Mouse (Mus musculus) 3T3-L1 (cell line): ENCODE data around the gene Zw10.
A peak's percentile ranks its signal among the peaks of the same experiment; 100 is the strongest.

Experiments used
- DNase-seq: peaks from one replicate; pipeline ENCODE4 v3.0.0-alpha.2; 2015; ENCODE audit warnings: low read depth, low spot score

The Zw10 gene

DNA sequence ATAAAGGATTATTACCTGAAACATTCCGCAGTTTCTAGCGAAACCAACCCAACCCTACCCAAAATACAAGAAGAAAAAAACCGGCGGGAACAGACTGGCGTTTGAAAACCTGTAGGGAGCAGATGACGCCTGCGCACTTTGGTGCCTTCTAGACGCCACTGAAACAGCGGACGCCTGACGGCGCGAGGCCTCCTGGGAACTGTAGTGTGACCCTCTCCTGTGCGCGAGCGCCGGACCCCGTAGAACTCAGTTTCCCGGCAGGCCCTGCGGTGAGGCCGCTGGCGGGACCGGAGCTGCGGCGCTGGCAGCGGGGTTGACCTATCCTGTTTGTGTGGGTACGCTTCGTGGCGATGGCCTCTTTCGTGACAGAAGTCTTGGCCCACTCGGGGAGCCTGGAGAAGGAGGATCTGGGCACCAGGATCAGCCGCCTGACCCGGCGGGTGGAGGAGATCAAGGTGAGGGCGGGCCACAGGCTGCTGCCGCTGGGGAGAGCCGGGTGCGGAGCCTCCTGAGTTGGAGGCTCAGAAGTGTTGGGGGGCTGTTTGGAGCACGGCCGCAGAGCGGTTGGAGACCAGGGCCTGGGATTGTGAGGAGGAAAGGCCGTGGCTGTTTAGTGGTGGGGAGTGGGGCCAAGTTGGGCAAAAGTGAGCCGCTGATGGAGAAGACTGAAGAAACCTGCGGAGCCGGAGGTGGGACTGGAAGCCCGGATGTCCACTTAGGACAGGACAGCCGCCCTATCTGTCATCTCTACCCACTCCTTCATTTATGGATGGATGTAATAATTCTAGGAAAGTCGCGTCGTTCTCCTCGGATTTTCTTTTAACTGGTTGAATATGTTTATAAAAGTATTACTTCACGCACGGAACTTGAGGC, at the start of gene Zw10:
Gene Zw10 (plus strand): TSS at position 281 of the 873 bp plus-strand sequence.
- peak; percentile 97 for DNase-seq

DNA sequence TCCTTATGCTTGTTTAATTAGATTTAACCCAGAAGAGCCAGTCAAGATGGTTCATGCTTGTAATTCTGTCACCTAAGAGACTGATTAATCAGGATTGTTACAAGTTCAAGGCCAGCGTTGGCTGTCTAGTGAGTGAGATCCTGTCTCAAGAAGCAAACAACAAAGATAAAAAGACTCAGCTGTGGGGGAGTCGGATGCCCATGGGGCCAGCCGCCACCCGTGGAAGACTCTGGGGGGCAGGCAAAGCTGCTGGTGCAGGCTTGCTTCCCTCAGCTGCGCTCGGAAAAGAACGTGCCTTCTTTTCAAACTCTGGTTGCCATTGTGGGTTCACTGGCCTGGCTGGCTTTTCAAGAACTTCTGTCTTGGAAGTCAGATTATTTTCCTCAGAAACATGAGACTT, 39.6 kb upstream of the Zw10 start:
- no peak for DNase-seq

DNA sequence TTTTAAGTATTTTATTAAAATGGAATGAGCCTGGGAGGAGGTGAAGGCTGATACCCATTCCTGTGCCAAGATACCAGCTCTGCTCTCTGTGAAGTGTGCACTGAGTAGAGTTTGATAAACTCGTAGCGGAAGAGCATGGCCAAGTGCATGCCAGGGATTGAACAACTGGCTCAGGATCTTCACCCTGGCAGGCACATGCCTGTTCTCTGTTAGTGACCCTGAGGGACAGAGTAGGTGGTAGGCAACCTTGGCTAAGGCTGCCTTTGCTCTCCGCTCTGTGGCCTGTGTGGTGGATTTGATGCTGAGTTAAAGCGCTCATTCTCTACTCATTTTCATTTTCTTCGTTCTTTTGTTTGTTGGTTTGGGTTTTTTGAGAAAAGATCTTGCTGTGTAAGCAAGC, 34.1 kb upstream of the Zw10 start:
- no peak for DNase-seq

DNA sequence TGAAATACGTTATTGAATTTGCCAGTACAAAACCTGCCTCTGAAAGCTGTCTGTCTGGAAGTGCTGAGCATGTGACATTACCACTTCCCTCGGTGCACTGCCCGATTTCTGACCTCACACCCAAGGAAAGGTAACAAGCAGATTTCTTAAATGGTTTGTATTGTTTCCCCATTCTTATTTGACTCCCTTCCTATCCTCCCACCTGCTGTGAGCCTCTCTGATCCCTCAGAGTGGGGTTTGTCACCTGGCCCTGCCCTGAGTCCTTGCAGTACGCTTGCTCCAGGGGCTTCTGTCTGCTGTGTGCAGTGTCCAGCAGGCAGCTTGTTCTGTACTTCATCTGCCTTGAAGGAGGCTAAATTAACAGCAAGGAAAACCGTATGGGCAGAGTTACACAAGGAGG, 31.5 kb upstream of the Zw10 start:
- no peak for DNase-seq

DNA sequence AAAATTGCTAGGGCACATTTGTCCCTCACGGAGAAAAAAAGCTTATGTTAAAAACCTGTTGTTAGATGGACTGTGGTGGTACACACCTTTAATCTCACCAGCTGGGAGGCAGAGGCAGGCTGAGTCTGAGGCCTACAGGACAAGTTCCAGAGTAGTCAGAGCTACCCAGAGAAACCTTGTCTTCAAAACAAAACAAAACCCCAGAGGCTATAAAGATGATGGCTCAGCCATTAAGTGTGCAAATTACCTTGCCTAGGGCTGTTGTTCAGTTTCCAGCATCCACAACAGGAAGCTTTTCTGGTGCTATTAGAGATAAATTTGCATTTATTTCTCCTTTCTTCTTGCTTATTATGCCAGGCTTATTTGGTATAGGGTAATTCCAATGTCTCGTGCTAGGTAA, 30.9 kb upstream of the Zw10 start:
- no peak for DNase-seq

DNA sequence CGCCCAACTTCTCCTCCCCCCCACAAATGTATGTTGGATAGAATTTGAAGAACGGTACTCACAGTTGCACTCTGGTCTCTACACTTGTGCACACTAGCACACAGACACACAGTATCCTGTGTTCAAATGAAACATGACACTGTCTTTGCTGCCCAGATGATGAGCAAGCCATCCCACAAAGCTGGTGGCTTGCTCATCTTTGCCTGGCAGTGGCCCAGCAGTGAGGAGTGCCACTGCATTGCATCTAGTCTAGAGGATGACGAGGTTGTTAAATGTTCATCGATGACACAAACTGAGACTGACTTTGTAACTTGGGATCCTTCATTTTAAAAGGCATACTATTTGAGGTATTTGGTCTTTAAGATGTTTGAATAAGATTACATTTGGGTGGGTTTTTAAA, 20.6 kb upstream of the Zw10 start:
- DNase-seq, result peak; percentile 86

DNA sequence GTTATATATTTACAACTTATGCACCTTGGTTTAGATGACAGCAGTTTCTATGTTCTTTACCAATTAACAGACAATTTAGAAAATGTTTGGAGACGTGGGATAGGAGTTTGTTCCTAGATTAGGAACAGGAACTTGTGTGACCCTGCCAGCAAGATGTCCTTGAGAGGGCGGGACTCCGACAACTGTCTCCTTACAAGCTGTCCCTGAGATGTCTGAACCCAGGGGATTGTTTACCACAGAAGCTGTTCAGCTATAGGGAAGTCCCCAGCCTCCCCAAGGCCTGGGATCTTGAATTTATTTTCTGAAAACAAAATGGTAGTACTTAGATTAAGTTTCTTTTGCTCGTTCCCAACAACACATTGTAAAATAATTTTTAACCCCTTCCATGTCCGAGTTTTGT, 4.5 kb upstream of the Zw10 start:
- DNase-seq, result no peak

DNA sequence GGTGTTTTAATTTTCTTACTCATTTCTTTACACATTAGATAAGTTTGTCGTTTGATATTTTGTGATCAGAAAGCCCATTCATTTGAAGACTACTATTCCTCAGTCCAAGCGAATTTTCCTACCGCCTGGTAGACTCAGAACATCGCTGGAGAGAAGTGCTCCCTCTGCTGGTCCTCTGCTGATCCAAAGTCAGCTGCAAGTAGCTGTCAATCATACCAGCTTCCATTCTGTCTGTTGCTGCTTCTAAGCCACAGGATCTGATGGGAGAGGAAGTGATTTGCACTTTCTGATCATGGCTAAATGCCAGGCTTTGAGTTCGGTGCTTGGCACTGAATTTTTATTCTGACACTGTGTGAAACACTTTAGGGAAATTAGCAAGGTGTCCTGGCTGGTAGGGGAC, 4.1 kb upstream of the Zw10 start:
- DNase-seq, result peak; percentile 73

DNA sequence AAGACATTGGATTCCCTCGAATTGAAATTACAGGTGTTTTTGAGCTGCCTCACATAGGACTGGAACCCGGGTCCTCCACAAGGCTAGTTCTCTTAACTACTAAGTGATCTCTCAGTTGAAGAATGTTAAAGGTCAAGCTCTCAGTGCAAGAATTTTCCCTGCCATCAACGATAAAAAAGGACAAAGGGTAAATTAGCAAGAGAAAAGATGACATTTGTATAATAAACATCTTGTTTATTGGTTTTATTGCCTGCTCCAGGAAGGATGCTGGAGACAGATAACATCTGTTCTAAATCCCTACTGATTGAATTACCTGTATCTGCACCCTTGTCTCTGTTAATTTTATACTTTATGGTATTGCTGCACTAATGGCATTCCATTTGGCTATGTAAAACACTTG, 1.4 kb upstream of the Zw10 start:
- no peak for DNase-seq

DNA sequence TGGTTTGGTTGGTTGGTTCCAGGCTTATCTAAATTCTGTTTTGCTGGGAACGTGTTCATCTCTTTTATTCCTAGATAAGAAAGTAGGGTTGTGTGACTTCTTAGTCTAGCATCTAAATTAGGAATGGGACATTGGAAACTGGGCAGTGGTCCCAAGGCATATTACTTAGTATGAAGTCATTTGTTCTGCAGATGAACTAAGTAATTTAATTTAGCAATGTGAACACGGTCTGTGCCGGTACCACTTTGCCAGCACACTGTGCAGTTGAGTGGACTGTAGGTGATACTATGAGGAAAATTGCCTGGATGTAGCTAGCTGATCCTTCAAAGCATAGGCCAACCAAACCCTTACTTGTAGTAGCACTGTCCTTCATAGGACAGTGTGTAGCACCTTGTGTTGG, 21.4 kb downstream of the Zw10 start:
- DNase-seq, result no peak

DNA sequence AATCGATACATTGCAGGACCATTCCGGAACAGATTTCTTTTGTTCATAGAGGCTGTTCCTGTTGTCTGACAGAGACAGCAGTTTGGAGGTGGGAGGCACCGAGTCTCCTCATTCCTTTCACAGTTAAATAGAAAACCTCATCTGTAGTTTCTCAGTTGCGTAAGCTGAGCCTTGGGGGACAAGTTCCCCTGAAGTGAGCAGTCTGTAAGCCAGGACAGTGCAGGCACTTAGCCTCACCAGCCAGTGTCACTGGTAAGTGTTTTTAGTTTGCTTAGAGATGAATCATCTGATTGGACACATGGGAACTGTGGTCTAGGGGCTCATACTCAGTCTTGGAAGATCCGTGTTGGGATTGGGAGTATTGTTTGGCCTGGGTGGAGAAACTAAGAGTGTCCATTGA, 25.7 kb downstream of the Zw10 start, which contains the start of gene Tmprss5:
Gene Tmprss5 (plus strand): TSS at position 154 of the 400 bp plus-strand sequence.
- DNase-seq, result no peak

DNA sequence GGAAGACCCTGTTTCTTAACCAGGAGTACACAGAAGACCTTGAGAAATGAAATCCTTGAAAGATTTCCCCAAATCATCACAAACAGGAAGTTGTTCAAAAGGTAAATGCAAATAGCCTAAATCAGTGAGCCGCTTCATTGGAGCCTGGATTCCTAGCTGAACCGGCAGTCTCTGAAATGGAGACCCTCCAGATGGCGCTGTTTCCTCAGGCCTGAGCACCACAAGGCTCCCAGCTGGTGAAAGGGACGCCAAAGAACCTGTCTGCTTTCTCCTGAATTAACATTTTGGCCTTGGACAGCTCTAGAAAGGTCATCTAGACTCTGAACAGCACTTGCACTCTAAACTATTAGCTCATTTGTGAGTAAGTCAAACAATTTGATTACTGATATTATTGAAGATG, 26.1 kb downstream of the Zw10 start:
- DNase-seq, result peak; percentile 73

DNA sequence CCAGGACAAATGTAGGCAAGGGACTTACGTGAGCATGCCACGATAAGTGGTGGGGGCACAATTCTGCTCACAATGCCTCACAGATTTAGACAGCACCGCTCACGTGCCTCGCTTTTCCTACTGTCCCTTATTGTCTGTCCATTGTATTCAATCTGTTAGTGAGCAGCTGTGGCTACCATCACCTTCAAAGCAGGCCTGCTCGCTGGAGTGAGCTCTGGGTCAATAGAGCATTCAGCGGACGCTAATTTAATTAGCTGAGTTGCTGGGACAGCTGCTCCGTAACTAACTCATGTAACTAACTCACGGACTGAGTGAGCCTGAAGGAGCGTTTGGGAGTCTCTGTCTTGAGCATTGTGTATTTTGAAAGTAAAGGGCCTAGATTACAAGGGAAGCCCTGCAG, 31.9 kb downstream of the Zw10 start:
- no peak for DNase-seq

DNA sequence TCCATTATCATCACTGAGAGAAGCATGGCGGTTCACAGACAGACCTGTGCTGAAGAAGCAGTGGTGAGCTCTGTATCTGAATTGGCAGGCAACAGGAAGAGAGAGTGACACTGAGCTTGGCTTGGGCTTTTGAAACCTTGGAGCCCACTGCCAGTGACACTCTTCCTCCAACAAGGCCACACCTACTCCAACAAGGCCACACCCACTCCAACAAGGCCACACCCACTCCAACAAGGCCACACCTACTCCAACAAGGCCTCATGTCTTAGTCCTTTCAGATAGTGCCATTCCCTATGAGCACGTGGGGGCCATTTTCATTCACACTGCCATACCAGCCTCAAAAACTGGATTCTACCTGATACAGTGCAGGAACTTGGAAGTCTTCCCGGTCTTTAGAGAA, 43.5 kb downstream of the Zw10 start:
- no peak for DNase-seq

DNA sequence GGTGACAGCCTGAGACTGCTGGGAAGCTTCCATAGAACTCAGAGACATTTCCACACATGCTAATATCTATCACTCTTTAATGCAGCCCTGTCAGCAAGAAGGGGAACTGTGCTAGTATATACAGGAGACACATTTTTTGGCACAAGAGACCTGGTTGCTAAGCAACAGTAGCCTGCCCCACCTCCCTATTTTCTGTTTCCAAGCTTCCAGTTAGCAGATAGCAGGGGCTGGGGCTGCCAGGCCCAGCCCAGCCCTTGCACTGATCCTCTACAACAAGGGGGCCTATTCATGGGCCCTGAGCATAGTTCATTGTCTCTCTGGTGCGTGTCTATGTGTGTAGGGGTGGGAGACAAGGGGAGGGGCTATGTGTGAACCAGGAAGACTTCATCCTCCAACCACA, 46.9 kb downstream of the Zw10 start:
- no peak for DNase-seq

DNA sequence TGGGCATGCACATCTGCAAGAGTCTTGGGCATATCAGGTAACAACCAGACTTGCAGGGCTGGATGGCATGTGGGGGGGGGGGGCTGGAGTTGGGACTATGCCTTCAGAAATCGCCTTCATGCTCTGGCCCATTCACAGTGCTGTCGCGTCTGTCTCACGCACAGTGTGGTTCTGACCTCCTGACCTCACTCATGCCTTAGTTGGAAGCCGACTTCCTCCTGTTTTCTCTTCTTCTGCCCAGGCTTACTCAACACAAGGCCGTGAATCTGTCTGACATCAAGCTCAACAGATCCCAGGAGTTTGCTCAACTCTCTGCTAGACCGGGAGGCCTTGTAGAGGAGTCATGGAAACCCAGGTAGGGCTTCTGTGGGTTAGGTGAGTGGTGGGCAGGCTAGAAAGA, 53.7 kb downstream of the Zw10 start:
- DNase-seq, result no peak

DNA sequence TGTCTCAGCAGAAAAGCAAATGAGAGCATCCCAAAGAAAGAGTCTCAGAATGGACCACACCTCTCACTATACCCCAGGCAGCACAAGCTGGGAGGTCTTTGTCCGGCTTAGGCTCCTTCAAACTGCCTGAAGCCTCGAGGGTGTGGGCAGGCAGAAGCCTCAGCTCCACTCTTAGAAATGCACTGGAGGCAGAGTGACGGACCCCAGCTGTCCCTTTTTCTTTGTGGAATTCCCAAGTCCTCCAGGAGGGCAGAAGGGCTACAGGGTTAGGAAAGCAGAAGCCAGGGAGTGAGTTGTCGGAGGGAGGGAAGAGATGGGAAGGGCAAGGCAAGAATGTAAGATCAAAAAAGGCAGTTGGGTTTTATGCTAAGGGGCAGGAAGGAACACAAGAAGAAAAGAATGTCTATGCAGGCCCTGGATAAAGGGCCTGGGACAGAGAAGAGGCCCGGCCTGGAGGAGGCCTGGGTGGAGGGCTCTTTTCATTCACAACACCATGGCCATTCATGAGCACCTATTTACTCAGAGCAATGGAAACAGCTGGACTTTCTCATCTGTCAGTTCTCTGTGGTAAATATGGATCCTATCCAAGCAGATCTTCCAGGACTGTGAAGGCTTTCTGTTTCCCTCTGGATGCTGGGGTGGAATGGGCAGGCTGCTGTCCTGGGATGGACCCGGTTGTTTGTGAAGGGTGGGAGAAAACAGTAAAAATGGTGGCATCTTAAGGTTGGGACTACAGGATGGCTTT, 55.2 kb downstream of the Zw10 start:
- peak; percentile 6 for DNase-seq

DNA sequence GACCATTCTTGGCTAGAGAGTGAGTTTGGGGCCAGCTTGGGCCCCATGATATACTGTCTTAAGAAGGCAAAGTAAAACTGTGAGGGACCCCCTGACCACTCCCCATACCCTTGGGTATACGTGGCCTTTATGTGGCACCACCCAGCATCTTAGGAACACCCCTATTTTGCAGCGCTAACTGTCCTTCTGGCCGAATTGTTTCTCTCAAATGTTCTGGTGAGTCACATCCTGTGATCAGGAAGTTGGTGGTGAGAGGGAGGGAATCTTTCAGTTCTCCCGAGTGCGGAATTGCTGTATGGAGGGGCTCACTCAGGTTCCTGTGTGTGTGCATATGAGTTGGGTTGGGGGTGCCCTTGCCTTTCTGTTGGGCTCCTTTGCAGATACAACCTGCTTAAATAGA, 55.9 kb downstream of the Zw10 start:
- no peak for DNase-seq

DNA sequence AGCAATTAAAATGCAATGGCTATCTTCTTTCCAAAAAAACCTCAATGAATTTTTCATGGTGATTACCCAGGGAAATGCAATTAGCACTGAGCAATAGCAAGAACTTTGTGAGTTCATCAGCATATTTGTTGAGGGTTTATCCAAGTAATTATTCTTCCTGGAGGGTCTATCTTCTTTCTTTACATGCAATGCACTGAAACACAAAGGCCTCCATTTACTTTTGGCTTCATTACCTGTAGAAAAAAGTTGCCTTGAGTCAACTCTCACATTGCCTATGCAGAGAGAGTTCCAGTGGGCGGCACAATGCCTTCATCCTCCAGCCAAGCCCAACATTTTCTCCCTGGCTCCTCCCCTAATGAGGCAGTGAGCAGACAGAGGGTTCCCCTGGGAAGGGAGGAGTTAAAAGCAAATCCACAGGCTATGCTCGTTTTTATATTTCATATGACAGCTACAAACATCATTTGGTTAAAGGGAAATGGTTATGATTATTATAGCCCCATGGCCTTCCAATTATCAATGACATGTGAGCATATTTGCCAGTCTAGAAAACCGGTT, 62.9 kb downstream of the Zw10 start:
- peak; percentile 14 for DNase-seq

DNA sequence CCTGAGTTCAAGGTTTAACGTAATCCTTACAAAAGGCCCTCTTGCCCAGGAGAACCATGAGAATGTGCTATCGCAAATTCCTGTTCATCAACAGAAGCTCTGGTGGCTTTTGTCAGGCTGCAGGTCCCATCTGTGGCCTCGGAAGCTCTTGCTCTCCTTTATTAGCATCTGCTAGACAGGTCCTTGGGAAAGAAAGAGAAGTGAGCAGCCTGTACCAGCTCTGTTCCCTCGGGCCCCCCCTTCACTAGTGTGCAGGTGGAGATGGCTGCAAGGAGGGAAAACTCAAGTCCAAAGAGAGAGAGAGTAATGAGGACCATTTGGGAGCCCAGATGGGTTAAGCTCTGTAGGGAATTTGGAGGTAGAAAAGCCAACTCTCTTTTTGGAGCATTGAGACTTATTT, 64.3 kb downstream of the Zw10 start:
- no peak for DNase-seq

DNA sequence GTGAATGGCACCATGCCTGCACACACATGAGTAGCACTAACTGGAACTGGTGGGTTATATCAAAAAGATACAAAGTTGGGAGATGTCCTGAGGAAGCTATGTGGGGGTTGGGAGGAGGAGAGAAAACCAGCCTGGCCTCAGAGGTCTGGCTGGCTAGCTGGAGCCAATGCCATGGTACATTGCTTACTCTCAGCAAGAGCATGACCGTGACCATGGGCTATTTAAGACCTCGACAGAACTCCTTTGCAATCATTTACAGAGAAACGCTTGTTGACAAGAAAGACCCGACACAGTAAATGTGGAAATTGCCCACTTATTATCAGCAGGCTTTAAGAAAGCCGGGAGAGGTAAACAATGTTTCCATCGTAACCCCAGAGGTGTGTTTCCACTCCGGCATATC, 70.3 kb downstream of the Zw10 start:
- DNase-seq, result no peak
